Mouse (Mus musculus): Measurements from ENCODE around the gene Elmsan1.
"Not testable (repeated sequence)": the region's sequence is repeated elsewhere in the genome, so short reads cannot be mapped to it uniquely, and the experiment has no call there.

The Elmsan1 gene

DNA sequence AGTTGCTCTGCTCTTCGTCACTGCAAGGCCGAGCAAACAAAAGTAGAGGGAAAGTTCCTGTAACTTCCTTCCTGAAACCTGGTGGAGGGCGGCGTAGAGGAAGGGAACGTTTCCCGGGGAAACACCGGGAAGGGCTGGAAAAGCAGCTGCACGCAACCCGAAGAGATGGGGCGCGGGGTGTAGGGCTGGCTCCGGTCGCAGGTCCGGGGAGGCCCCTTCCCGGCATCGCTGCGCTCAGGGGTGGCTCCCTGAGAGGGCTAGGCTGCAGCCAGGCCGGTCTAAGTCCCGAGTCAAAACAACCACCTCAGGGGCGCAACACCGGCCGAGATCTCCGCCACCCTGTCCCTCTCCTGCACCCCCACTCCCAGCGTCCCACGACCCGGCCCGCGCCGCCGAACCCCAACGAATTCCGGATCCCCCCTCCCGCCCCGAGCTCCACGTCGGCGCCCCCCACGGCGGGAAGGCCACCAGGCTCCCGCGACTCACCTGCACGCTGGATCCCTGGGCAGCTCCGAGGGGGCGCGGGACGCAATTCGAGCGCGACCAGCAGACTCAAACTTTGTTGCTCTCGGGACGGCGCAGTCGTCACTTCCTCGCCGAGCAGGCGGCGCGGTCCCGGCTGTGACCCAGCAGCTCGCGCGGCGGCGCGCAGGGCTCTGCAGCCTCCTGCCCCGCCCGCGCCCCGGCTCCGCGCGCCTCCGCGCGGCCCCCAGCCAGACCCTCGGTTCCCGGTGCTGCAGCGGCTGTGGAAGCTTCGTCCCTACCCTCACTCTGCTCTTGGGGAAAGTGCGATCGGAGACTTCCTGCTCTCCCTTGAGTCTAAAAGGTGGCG lies at the start of gene Elmsan1:
Elmsan1 (minus strand) TSS at position 593 of the 832 bp plus-strand sequence.
- peak; percentile 60 for DNase-seq (ENCODE audit: low read depth, low spot score)

DNA sequence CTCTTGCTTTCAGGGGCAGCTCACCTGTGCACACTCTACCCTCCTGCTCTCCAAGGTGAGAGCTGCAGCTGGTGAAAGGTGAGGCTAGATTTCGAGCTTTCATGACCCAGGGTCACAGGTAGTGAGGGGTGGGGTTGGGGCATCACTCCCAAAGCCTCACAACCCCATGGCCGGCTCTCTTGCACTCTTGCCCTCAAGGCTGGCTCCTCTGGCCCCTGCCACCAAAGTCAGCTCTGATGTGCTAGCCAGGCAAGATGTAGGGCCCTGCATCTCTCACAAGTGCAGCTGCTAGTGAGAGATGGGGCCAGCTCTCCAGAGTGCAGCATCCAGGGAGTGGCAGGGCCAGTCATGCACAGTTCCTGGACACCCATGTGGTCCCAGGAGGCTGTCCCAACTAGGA lies 48.6 kb upstream of the Elmsan1 start:
- DNase-seq (ENCODE audit: low read depth, low spot score) = no peak

DNA sequence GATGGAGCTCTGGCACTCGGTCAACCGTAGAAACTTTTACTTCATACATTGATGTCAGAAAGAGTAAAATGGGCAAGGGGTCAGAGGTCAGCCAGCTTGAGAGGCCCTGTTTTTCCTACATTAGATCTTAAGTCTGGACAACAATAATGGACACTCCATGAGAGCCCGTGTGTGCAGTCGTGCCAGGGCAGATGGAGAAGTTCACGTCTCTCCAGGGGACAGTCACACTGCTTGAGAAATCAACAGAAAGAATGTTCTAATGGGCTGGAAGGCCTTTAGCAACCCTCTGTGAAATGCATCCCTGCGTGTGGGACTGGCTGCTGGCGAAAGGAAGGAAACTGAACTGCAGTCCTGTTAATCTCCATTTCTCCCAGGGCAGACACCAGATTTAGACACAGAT lies 41.7 kb upstream of the Elmsan1 start:
- no peak for DNase-seq (ENCODE audit: low read depth, low spot score)

DNA sequence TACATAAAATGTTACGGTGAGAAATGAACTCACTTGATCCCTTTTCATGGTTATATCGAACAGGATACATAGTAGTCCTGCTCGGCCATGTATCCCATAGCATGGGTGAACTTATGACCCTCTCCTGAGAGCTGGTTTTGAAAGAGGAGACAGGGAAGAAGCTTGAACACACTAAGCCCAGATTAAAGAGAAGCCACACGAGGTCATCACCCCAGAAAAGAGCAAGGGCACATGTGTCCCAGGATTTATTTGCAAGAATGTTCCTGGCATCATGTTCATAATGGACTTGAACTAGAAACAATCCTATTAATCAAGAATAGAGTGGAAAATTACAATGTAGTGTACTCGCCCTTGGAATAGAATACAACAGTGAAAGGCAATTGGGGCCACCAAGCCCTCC lies 36.2 kb upstream of the Elmsan1 start:
- no peak for DNase-seq (ENCODE audit: low read depth, low spot score)

DNA sequence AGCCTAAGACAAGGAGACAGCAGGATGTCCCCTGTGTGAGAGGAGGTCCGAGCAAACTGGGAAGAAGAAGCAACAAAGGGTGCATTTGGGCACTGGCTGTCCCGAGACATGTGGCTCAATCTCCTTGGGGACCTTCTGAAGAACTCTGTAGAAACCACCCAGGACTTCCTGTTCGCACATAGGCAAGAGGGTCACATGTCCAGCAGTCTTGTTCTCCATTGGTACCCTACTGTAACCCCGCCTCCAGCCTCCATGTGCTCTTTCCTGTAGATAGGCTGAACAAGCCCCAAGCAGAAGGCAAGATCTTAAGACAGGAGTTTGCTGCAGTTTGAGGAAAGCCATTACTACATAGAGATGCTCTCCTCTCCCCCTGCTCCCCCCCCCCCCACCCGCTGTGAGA lies 34.1 kb upstream of the Elmsan1 start:
- no peak for DNase-seq (ENCODE audit: low read depth, low spot score)

DNA sequence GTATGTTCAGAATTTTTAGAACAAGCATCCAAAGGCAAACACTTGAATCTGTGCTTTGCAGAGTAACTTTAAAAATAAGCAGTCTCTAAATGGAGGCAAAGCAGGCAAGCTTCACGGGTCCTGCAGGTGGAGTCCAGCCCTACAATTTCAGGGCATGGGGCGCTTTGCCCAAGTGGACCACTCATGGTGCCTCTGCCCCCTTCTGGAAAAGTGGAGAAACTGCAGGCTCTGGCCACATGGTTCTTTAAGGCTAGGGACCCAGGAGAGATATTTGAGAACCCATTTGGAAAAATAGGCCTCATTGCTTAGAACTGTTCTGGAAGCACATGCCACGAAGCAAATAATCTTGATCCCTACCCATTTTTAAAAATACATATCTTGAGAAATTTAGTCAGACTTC lies 30.5 kb upstream of the Elmsan1 start:
- DNase-seq (ENCODE audit: low read depth, low spot score) = peak; percentile 84

DNA sequence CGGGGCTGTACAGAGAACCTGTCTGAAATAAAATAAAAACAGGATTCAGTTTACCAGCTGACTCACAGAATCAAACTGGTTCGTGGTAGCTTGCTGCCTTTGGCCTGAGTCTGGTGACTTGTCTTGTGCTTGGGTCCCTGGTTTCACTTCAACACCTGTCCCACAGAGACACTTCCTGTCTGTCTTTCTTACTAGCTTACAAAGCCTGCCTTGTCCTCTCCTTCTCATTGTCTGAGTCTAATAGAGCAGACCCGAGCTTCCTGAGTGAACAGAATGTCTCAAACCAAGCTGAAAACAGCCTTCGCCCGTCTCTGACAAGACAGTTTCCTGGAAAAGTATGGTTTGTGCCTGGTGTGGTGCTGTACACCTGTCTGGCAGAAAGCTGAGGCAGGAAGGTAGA lies 27.0 kb upstream of the Elmsan1 start:
- DNase-seq (ENCODE audit: low read depth, low spot score) = no peak

DNA sequence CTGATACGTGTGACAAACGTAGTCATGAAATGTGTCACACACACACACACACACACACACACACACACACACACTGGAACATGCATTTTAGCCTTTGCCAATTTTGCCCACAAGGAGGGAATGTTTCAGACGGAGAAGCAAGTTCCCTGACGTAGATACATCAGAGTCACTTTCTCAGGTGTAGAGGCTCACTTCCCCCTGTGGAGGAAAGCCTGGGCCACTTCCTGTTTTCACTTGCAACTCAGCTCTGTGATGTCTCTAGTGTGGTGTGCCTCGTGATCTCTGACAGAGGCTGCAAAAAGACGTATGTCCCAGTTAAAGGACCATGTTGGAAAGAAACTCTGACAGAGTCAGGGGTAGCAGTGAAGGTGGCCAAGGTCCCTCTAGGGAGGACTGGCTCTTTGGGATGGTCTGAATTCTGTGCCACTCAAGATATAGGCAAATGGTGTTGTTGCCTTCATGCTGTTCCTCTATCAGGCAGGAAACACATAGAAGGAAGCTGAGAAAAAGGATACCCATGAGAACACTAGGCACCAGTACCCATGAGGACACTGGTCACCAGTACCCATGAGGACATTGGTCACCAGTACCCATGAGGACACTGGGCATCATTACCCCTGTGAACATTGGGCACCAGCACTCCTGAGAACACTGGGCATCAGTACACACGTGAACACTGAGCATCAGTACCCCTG lies 24.5 kb upstream of the Elmsan1 start:
- no peak for DNase-seq (ENCODE audit: low read depth, low spot score)

DNA sequence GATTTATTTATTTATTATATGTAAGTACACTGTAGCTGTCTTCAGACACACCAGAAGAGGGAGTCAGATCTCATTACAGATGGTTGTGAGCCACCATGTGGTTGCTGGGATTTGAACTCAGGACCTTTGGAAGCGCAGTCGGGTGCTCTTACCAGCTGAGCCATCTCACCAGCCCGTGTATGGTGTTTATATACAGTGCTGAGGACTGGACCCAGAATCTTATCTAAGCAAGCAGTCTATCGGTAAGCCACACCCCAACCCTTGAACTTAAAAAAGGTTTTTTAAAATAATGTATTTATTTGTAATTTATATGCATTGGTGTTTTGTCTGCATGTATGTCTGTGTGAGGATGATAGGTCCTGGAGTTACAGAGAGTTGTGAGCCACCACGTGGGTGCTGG lies 18.4 kb upstream of the Elmsan1 start:
- DNase-seq (ENCODE audit: low read depth, low spot score) = not testable (repeated sequence)

DNA sequence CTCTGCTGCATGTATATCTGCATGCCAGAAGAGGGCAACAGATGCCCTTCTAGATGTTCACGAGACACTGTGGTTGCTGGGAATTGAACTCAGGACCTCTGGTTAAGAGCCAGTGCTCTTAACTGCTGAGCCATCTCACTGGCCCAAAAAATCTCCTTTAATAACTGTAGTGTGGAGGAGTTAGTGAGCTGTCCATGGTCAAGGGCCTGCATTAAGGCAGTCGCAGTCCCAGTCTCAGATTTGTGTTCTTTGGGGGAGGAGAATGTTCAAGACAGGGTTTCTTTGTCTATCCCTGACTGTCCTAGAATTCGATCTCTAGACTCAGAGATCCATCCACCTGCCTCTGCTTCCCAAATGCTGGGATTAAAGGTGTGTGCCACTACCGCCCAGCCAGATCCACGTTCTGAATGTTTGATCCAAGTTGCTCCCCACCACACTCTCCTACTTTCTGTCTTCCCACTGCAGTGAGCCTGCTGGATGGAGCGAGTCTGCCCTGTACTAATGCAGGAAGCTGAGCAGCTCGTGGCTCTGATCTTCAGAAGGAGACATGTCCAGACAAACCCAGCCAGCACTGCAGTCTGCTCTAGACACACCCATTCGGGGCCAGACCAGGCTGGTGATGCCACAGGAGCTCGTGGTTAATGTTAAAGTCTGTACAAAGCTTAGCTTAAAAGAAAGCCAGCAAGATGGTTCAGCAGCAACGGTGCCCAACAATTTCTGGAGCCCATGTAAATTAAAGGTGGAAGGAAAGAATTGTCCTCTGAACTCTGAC lies 17.5 kb upstream of the Elmsan1 start:
- peak; percentile 25 for DNase-seq (ENCODE audit: low read depth, low spot score)

DNA sequence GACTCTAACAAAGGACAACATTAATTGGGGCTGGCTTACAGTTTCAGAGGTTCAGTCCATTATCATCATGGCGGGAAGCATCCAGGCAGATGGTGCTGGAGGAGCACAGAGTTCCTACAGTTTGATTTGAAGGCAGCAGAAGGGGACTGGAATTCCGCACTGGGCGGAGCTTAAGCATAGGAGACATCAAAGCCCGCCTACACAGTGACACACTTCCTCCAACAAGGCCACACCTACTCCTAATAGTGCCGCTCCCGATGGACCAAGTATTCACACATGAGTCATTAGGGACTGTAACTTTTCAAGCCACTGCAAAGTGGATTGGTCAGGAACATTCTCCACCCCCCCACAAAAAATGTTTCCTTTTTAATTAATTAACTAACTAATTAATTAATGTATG lies 16.9 kb upstream of the Elmsan1 start:
- DNase-seq (ENCODE audit: low read depth, low spot score) = peak; percentile 26

DNA sequence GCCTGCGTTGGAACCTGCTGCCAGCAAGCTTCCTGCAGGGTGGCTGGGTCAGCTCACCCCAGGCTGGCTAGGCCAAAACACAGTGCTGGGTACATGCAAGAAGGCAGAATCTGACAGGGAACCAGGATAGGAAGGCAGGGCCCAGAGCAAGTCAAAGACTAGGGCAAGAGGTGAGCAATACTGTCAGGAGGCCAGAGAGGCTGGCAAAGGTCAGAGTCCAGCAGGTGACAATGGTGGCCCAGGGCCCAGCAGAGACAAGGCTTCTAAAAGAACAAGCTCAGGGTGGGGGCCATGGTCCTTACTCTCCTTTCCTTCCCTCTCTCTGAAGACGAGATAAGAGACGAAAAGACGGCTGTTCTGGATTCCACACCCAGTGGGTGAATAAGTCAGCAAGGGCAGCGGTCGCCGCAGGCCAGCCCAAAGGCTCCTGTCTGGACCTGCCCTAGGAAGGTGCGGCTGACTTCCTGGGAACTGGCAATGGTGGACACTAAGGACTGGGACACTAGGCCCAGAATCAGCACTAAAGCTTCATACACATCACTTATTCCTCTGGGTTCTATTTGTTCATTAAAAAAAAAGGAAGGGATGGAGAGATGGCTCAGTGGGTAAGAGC lies 14.9 kb upstream of the Elmsan1 start:
- no peak for DNase-seq (ENCODE audit: low read depth, low spot score)

DNA sequence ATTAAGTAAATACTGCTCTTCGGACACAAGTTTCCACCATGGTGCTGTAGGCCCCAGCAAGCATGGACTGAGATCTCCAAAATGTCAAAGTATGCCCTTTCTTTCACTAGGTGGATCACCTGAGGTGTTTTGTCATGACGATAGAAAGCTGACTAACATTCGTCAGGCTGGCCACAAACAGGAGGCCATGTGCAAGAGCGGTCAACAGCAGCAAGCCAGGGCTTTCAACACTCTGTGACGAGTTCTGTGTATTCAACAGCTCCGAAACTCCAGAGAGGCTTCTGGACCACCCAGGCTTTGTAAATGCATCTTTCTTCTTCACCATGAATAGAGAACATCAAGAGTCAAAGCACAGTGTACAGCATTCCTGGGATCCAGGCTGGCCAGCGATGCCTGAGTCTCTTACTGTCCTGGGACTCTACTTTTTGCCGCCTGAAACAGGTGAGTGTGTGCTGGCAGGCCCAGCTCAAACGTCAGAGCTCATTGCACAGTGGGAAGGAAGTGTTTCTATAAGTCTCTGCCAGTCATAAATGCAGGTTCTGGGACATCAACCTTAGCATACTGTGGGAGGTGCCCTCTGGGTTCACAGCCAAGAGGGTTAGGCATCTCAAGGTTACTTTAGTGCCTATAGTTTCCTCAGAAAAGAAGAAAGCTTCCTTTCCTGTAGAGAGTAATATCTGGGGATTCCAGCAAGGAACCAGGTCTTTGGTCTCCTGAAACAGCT lies 7.6 kb upstream of the Elmsan1 start:
- DNase-seq (ENCODE audit: low read depth, low spot score) = no peak

DNA sequence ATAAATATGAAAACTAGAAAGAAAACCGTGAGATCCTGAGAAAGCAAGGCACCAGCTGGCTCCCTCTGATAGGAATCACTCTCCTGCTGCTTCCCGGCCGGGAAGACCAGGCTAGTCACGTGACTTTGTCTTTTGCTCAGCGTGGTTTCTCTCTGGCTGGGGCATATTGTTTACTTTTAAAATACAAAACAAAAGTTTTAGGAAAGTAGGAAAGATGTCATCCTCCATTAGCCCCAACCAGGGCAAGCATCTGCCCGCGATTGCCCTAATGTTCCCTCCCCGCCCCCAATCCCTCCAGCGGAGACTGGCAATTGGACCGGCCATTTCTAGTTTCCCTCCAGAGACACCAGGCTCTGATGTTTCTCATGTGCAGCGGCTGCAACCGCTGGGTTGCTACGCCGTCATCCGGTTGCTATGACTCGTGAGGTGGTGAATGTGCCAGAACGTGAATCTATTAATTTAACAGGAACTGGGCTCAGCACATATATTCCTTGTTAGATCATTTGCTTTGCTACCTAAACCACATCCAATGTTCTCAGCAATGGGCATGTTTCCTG lies 3.8 kb upstream of the Elmsan1 start:
- peak; percentile 86 for DNase-seq (ENCODE audit: low read depth, low spot score)

DNA sequence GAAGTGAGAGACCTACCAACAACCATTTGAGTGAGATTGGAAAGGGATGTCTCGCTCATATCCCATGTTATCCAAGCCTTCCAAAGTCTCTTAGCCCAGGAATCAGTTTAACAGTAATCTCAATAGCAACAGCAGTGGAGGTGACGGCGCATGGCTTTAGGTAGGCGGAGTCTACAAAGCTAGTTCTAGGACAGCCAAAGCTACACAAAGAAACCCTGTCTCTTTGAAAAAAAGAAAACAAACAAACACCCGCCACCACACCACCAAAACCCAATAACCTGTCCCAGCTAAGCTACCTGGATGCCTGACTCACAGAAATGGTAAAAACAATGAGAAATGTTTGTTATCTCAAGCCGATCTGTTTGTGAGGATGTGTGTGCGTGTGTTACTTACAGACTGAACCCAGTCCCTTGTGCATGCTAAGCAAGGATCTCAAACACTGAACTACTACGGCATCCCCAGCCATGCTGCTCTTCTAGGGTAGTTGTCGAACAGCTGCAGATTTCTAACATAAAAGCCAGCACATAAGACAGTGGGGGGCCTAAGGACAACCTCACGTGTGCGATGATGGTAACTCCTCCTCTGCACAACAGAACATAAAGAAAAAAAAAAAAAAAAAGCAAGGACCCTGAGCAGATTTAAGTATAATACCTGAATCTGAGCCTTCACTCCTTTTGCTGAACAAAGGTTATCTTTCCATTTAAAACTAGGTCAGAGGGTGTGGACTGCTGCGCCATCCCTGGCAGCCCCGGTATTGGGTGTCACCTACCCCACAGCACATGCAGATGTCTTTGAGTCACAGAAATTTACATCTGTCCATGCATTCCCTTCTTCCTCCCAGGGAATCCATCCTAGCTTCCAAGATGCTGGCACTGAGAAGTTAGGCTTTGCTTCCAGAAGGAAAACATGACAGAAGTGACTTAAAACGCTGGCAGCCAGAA lies 2.5 kb upstream of the Elmsan1 start:
- DNase-seq (ENCODE audit: low read depth, low spot score) = no peak

DNA sequence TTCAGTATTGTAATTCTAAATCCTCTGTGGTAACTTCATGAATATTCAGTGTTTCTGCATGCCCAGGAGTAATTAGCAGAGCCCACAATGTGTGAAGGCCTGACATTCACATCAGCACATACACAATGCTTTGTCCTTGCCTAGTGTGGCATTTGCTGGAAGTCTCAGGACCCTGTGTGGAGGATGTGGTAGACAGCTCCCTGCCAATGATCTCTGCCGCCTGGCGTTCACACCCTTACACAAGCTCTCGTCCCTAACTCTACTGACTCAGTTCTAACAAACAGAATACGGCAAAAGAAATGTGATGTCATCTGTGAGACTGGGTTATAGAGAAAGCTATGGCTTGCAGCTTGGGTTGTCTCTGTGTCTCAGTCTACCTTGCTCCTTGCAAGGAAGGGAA lies 1.8 kb upstream of the Elmsan1 start:
- no peak for DNase-seq (ENCODE audit: low read depth, low spot score)

DNA sequence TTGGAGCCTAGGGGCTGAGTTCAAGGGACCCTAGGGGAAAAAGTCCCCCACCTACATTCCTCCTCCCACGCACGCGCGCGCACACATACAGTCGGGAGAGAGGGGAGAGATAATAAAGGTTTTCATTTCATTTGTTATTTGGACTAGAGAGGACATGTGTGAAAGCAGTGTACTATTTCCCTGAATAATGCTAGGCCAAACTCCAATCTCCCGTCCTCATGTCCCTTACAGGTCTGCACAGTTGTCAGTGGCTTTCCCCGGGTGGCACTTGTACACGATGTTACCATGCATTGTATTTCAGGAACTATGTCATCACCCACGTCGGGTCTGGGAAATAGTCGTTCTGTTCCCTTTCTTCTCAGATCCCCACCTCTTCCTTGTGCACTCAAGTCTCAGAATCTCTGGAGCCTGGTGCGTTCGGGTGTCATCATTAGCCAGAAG lies 460 bp upstream of the Elmsan1 start:
- peak; percentile 43 for DNase-seq (ENCODE audit: low read depth, low spot score)

DNA sequence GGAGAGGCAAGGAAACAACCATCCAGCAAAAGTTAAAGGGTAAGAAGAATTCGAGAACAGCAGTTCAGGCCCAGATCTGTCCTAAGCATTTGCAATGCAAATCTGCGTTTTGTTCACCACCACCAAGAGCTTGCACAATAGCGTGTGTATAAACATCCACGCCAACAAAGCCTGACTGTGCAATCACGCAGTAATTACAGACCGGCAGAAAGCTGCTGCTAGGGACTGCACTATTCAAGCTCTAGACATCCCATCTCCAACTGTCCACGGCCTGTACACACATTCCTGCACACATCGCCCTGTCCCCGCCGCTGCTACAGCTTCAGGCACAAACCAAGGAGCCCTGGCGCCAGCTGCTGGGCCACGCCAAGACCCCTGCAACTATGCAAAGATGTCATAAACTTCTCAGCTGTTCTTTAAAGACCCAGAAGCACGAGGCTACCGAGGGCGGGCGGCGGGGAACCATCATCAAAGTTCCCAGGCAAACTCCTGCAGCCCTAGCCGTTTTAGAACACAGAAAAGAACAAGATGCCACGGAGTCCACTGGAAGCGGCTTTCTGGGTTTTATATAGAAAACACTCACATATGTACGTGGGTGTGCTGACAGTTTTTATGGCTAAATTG lies 1.1 kb downstream of the Elmsan1 start:
- peak; percentile 61 for DNase-seq (ENCODE audit: low read depth, low spot score)

DNA sequence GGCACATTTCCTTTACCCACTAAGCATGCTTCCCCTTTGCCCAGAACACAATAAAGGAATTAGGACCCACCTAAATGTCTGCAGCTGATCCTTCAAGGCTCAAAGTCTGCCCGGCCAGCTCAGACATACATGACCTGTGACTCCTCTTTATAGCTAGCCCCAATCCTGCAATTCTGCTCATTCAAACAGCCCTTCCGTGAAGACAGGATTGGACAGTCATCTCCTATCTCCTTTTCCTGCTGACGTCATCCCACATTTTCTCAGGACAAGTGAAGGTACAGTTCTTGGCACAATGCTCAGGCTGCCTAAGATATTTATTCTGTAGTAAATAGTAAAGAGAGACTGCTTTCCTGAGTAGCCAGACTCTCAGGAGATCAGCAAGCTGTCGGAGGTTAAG lies 1.6 kb downstream of the Elmsan1 start:
- DNase-seq (ENCODE audit: low read depth, low spot score) = peak; percentile 65
